Mouse (Mus musculus) lung, adult 2 months (tissue): Measurements from ENCODE around the gene Pik3r4. TPM values are rescaled to one million over a fixed set of nuclear protein-coding genes. Genes with fewer than 3 reads are reported as not detected.

Experiments used
- DNase-seq: peaks from one replicate; pipeline ENCODE4 v3.0.0; 2022
- H3K4me1 ChIP-seq: fragments of 200-500 bp; 2 replicates; pipeline ENCODE4 v1.6.1; 2011; ENCODE audit warnings: low read length; ENCODE audit not compliant: control insufficient read depth, insufficient read depth
- H3K4me3 ChIP-seq: fragments of 200-500 bp; replicated peaks from 2 replicates; pipeline ENCODE3; 2011; ENCODE audit warnings: low read depth, mild to moderate bottlenecking, control low read depth, low read length; ENCODE audit errors: extremely low read depth
- CTCF ChIP-seq: fragments of 200-500 bp; IDR thresholded peaks from 2 replicates; pipeline ENCODE4 v1.5.1; 2011; ENCODE audit warnings: mild to moderate bottlenecking, low read length, control low read depth; ENCODE audit not compliant: insufficient read depth
- POLR2A ChIP-seq: fragments of 200-500 bp; IDR thresholded peaks from 2 replicates; pipeline ENCODE4 v1.6.1; 2011; ENCODE audit warnings: low read depth, mild to moderate bottlenecking, control low read depth, low read length, borderline replicate concordance; ENCODE audit errors: extremely low read depth
- whole genome bisulfite sequencing: fragments of 180-500 bp; shearing (Covaris S2); methylation state at CpG from one replicate; pipeline ENCODE4 v1.1.7; 2018; 5-methylcytosine and 5-hydroxymethylcytosine counted together
- polyA plus RNA-seq: library from polyadenylated mRNA; depleted of rRNA; stranded (reverse); fragments of >200 nt; gene quantifications from 2 replicates; pipeline ENCODE4 v1.2.3, GENCODE M21; 2012; rRNA removed

Gene Pik3r4
- polyA plus RNA-seq, 1 experiment: 18.8 TPM

DNA sequence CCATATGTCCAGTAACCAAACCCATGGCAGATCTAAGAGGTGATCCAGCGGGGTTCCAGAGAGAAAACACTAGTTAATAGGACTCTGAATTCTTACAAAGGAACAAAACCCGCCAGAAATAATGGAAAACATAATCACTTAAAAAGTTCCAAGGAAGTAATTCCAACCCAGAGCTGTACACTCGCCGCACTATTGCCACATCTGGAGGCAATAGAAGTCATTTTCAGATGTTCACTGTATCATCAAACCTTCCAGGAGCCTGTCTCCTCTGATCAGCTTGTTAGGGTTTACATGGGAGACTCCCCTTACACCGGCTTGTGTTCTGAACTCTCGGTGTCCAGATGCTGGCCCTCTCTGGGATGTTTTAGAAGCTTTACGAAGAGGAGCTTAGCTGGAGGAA is 76.6 kb downstream of the Pik3r4 start:
- 77% methylated on average over 7 of the region's 7 CpGs for WGBS
- DNase-seq: no peak
- TF ChIP-seq POLR2A (no peak), CTCF (no peak)
- Histone ChIP-seq H3K4me3 (no peak overlapping the region), H3K4me1 (no peaks in the 10 kb centered on the region)

GRCm38 (mm10) chr9:105719851-105720395 is 77.1 kb downstream of the Pik3r4 start:
- WGBS: 53% methylated on average over 5 of the region's 5 CpGs
- H3K4me3 ChIP-seq: no peak overlapping the region
- no peak for TF ChIP-seq POLR2A
- no peak for TF ChIP-seq CTCF
- no peak for DNase-seq
- H3K4me1 ChIP-seq: no peaks in the 10 kb centered on the region

GRCm38 (mm10) chr9:105720430-105720829 is 77.7 kb downstream of the Pik3r4 start:
- Histone ChIP-seq H3K4me3 (no peak overlapping the region), H3K4me1 (no peaks in the 10 kb centered on the region)
- WGBS: 78% methylated on average over 4 of the region's 4 CpGs
- no peak for DNase-seq
- no peak for TF ChIP-seq POLR2A
- TF ChIP-seq CTCF: no peak

- Histone ChIP-seq H3K4me3 (no peak overlapping the region), H3K4me1 (no peaks in the 10 kb centered on the region)
- DNase-seq: no peak
- no peak for TF ChIP-seq POLR2A
- TF ChIP-seq CTCF: no peak
- WGBS: 61% methylated on average over 7 of the region's 7 CpGs
These were observed 89.2 kb downstream of the Pik3r4 start for GRCm38 (mm10) chr9:105731976-105732375.

DNA sequence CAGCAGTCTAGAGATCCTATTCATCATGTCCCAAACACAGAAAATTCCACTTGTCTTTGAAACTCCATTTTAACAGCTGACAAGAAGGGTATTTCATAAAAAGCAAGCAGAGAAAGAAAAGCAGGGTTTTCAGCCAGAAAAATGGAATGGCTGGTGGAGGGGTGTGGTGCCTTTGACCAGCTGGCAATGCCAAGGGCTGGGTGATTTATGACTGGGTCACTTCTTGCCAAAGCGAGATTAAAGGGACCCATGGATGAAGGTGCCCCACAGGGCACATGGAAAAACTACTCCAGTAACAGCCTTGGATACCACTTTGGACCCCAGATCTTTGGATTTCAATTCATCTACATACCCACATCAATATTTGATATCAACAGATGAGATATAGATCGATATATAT is 91.9 kb downstream of the Pik3r4 start:
- 69% methylated on average over 2 of the region's 2 CpGs for WGBS
- Histone ChIP-seq H3K4me1 (no peaks in the 10 kb centered on the region), H3K4me3 (no peak overlapping the region)
- DNase-seq: no peak
- TF ChIP-seq POLR2A (no peak), CTCF (no peak)

GRCm38 (mm10) chr9:105735195-105735594 is 92.4 kb downstream of the Pik3r4 start:
- DNase-seq: no peak
- 78% methylated on average over 5 of the region's 5 CpGs for WGBS
- no peaks in the 10 kb centered on the region for H3K4me1 ChIP-seq

More at GRCm38 (mm10) chr9:105735195-105735594, 92.4 kb downstream of the Pik3r4 start:
- TF ChIP-seq CTCF: no peak
- no peak for TF ChIP-seq POLR2A
- no peak overlapping the region for H3K4me3 ChIP-seq

Other genes starting within 250 kb of the Pik3r4 start
- gene Aste1, start 247.6 kb upstream of the Pik3r4 start, polyA plus RNA-seq: 4.0 and 4.6 TPM in 2 replicates
- 0.75 and 1.3 TPM in 2 replicates for gene Nek11, start 247.5 kb upstream of the Pik3r4 start, polyA plus RNA-seq
- gene Atp2c1, start 115.7 kb upstream of the Pik3r4 start, polyA plus RNA-seq: 74.5 and 79.3 TPM in 2 replicates
- 0.24 and 0.36 TPM in 2 replicates for gene Col6a6, start 185.2 kb downstream of the Pik3r4 start, polyA plus RNA-seq